Mouse (Mus musculus) inflammation-experienced regulatory T-cells (primary cell): ENCODE data around the gene Rpusd1. TPM values are rescaled to one million over a fixed set of nuclear protein-coding genes. Genes with fewer than 3 reads are reported as not detected.

Experiments used
- polyA plus RNA-seq, 2 experiments: library from polyadenylated mRNA; unstranded; fragments of 100-300 nt; shearing (Covaris generic); gene quantifications; one replicate each; pipeline ENCODE4 v1.2.1; 2017

Rpusd1 gene
- polyA plus RNA-seq, result 10 to 100 TPM; 13.9 to 16.7 TPM

GRCm38 (mm10) chr17:25727265-25728008 lies at the start of gene Rpusd1, which contains the start of gene Chtf18:
Rpusd1 (plus strand) TSS chr17:25727670.
Chtf18 (minus strand) TSS chr17:25727419.

GRCm38 (mm10) chr17:25716711-25717637 lies 10.5 kb upstream of the Rpusd1 start, which contains the start of gene Gng13:
Gng13 (plus strand) TSS chr17:25717171.

DNA sequence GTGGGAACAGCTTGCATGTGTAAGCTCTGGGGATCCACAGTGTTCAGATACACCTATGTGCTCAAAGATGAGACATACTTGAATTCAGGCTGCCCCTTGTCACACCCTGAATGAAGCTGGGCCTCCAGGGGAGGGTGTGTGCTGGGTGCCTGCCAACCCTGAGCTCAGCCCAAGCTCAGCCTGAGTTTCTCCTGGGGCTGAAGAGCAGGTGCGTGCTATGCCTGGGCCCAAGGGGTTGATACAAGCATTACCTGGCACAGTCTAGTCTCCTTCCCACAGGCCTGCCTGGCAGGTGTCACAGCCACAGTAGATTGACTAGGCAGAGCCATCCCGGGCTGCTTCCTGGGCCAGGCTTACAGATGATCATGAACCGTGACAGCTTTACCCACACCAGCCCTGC lies 8.3 kb downstream of the Rpusd1 start, which contains the start of gene Mslnl:
Gene Mslnl, plus strand, starts transcription at position 298 of the 400 bp plus-strand sequence.

GRCm38 (mm10) chr17:25754241-25754640 lies 26.8 kb downstream of the Rpusd1 start, which contains the start of gene Msln:
Msln (minus strand) TSS chr17:25754378.

GRCm38 (mm10) chr17:25773549-25774120 lies 46.2 kb downstream of the Rpusd1 start, which contains the start of gene Narfl:
Narfl (plus strand) TSS chr17:25773776.

Other genes with a start within 250 kb of the Rpusd1 start
- gene Sstr5, start 230.4 kb upstream of the Rpusd1 start, polyA plus RNA-seq, result not detected
- gene Sox8, start 157.0 kb upstream of the Rpusd1 start, polyA plus RNA-seq, result 1 to 10 TPM in 1 of 2 experiments, not detected in 1; 1.3 TPM
- 10 to 100 TPM; 23.7 to 34.3 TPM for gene Lmf1, start 148.6 kb upstream of the Rpusd1 start, polyA plus RNA-seq
- gene Gng13, start 10.5 kb upstream of the Rpusd1 start, polyA plus RNA-seq, result not detected
- 10 to 100 TPM in 1 of 2 experiments, 1 to 10 TPM in 1; 3.8 to 12.3 TPM for gene Chtf18, start 251 bp upstream of the Rpusd1 start, polyA plus RNA-seq
- under 1 TPM in 1 of 2 experiments, not detected in 1; 0.73 TPM for gene Mslnl, start 8.4 kb downstream of the Rpusd1 start, polyA plus RNA-seq
- under 1 TPM in 1 of 2 experiments, not detected in 1; 0.98 TPM for gene Msln, start 26.7 kb downstream of the Rpusd1 start, polyA plus RNA-seq
- gene Narfl, start 46.1 kb downstream of the Rpusd1 start, polyA plus RNA-seq, result 10 to 100 TPM; 27.7 to 32.5 TPM
- gene Haghl, start 58.0 kb downstream of the Rpusd1 start, polyA plus RNA-seq, result 10 to 100 TPM; 34.3 to 47.7 TPM
- 1 to 10 TPM in 1 of 2 experiments, under 1 TPM in 1; 0.89 to 1.4 TPM for gene Ccdc78, start 58.9 kb downstream of the Rpusd1 start, polyA plus RNA-seq
- 100 to 1,000 TPM; 231 to 239 TPM for gene Fam173a, start 65.2 kb downstream of the Rpusd1 start, polyA plus RNA-seq
- gene AC134908.4, start 68.0 kb downstream of the Rpusd1 start, polyA plus RNA-seq, result 1 to 10 TPM in 1 of 2 experiments, not detected in 1; 1.1 TPM
- gene Metrn, start 69.5 kb downstream of the Rpusd1 start, polyA plus RNA-seq, result 10 to 100 TPM; 34.1 to 40.4 TPM
- under 1 TPM; 0.16 to 0.60 TPM for gene Fbxl16, start 81.4 kb downstream of the Rpusd1 start, polyA plus RNA-seq
- gene Wdr24, start 96.0 kb downstream of the Rpusd1 start, polyA plus RNA-seq, result 10 to 100 TPM; 31.4 to 36.3 TPM
- gene Jmjd8, start 101.2 kb downstream of the Rpusd1 start, polyA plus RNA-seq, result 10 to 100 TPM; 32.9 to 33.5 TPM
- 100 to 1,000 TPM; 170 to 205 TPM for gene Stub1, start 105.7 kb downstream of the Rpusd1 start, polyA plus RNA-seq
- 1 to 10 TPM; 1.6 to 1.7 TPM for gene Rhbdl1, start 109.6 kb downstream of the Rpusd1 start, polyA plus RNA-seq
- gene Gm20683, start 114.1 kb downstream of the Rpusd1 start, polyA plus RNA-seq, result 1 to 10 TPM; 1.4 to 2.6 TPM
- gene Rhot2, start 117.2 kb downstream of the Rpusd1 start, polyA plus RNA-seq, result 10 to 100 TPM; 42.2 to 46.5 TPM
- gene Wdr90, start 133.8 kb downstream of the Rpusd1 start, polyA plus RNA-seq, result 10 to 100 TPM in 1 of 2 experiments, 1 to 10 TPM in 1; 9.2 to 16.3 TPM
- 1 to 10 TPM; 1.1 to 5.7 TPM for gene Mcrip2, start 141.1 kb downstream of the Rpusd1 start, polyA plus RNA-seq
- 10 to 100 TPM; 80.3 to 84.0 TPM for gene Mettl26, start 147.4 kb downstream of the Rpusd1 start, polyA plus RNA-seq
- 1 to 10 TPM; 1.4 to 2.0 TPM for gene Wfikkn1, start 153.2 kb downstream of the Rpusd1 start, polyA plus RNA-seq
- 10 to 100 TPM; 30.1 to 34.5 TPM for gene Rab40c, start 192.1 kb downstream of the Rpusd1 start, polyA plus RNA-seq
- gene Pigq, start 217.3 kb downstream of the Rpusd1 start, polyA plus RNA-seq, result 10 to 100 TPM; 50.7 to 66.9 TPM
- gene Nhlrc4, start 217.3 kb downstream of the Rpusd1 start, polyA plus RNA-seq, result not detected
- gene A930017K11Rik, start 224.9 kb downstream of the Rpusd1 start, polyA plus RNA-seq, result not detected